Mouse (Mus musculus) erythroblast, embryonic 14.5 days (primary cell): ENCODE measurements around the gene Prl4a1.
"Not testable (repeated sequence)": the region's sequence is repeated elsewhere in the genome, so short reads cannot be mapped to it uniquely, and the experiment has no call there.

Experiments
- GATA1 ChIP-seq: IDR thresholded peaks from 2 replicates; pipeline ENCODE4 v1.6.1; 2012; ENCODE audit warnings: low read length, inconsistent platforms, mixed read lengths
- TAL1 ChIP-seq: IDR thresholded peaks from 3 replicates; pipeline ENCODE4 v1.6.1; 2012; ENCODE audit warnings: low read length, inconsistent platforms, mixed read lengths

- TF ChIP-seq TAL1, GATA1: not testable (repeated sequence)
Measured at GRCm38 (mm10) chr13:27974281-27974680, 41.7 kb upstream of the Prl4a1 start.
